Mouse (Mus musculus) adrenal gland, postnatal 4 days (tissue): ENCODE results near the gene Sf1. TPM values are rescaled to one million over a fixed set of nuclear protein-coding genes. Genes with fewer than 3 reads are reported as not detected.
A peak's percentile ranks its signal among the peaks of the same experiment; 100 is the strongest.

Experiments
- DNase-seq, 2 experiments: peaks; one replicate each; pipeline ENCODE4 v3.0.0; 2021 to 2022; ENCODE audit warnings: low spot score in 2 of 2, mixed read lengths in 2 of 2
- total RNA-seq, 2 experiments: library from RNA; stranded (reverse); gene quantifications; 2 replicates each; pipeline ENCODE4 v1.2.3; 2021

Gene Sf1
- total RNA-seq, 2 experiments from 2014 or later: 270 to 308 TPM

DNA sequence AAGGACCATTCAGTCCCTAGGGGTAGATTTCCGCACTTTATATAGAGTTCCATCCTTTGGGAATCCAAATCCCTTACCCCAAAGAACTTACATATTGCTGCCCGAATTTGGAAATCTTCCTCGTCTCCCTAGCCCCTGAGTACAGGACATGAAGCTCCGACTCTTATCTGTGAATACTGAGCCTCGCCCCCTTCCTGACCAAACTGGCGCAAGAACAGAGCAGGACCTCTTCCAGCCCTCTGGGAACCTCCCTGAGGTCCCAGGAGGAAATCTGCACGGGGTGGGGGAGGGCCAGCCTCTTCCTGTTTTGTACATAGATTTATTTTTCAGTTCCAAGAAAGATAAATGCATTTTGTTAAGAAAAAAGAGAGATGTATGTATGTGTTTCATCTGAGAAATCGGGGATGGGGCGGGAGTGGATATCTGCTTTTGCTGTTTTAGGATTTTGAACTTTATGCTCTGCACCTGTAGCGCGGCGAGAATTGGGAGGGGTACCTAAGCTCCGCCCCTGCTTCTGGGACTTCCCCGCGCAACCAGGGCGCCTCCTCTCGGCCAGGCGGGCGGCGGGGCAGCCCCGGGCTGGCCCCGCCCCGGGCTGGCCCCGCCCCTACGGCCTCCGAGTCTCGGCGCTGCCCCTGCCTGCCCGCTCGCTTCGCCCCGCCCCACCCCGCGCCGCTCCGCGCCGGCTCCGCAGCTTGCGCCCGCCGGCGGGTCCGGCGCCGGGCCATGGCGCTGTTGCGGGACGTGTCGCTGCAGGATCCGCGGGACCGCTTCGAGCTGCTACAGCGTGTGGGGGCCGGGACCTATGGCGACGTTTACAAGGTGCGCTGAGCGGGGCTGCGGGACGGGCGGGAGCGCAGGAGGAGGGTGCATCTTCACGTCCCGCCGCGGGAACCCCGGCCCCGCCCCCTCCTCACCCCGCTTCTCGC is 22.7 kb upstream of the Sf1 start, which contains the start of gene Map4k2:
Gene Map4k2, plus strand, starts transcription at position 612 of the 929 bp plus-strand sequence.
- DNase-seq: peak; percentile 77 to 79

GRCm38 (mm10) chr19:6341453-6342077 is 21.9 kb upstream of the Sf1 start:
- DNase-seq: no peak

GRCm38 (mm10) chr19:6342276-6342933 is 21.1 kb upstream of the Sf1 start:
- no peak for DNase-seq

DNA sequence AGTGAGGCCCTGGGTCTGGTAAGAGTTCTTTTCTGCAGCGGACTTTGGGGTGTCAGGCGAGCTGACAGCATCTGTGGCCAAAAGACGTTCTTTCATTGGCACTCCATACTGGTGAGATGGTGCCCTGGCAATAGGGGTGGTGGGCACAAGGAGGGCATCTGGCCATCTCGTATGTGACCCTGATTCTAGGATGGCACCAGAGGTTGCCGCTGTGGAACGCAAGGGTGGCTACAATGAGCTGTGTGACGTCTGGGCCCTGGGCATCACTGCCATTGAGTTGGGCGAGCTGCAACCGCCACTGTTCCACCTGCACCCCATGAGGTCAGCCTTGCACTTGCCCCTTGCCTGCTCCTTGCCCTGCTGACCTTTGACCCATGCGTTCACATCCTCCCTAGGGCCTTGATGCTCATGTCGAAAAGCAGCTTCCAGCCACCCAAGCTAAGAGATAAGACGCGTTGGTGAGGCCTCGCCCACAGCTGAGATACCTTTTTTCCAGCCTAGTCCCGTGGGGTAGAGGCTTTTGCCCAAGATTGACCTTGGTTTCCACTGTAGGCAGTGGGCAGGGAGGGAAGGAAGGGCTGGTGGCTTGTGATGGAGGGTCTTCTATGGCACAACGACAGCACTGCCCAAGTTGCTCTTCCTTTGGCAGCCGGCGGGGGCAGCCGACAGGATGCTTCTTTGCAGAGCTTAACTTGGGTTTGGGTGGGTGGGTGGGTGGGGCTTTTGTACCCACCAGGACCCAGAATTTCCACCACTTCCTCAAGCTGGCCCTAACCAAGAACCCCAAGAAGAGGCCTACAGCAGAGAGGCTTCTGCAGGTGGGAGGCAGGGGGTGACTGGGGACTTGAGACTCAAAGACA is 20.2 kb upstream of the Sf1 start:
- no peak for DNase-seq

DNA sequence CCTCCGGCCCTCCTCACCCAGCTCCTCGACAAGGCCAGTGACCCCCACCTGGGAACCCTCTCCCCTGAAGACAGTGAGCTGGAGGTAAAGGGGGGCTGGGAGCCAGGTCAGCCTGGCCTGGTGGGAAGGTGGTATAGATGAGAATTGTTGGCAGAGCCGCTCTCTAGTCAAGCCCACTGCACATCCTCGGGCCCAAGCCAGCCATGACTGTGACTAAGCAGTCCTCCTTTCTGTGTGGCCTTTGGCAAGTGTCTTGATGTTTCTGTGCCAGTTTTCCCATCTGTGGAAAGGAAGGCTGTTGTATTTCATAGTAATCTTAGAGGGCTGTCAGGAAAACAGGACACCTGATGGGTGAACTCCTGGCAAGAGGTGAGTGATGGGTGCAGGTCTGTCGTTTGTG is 19.5 kb upstream of the Sf1 start:
- no peak for DNase-seq

DNA sequence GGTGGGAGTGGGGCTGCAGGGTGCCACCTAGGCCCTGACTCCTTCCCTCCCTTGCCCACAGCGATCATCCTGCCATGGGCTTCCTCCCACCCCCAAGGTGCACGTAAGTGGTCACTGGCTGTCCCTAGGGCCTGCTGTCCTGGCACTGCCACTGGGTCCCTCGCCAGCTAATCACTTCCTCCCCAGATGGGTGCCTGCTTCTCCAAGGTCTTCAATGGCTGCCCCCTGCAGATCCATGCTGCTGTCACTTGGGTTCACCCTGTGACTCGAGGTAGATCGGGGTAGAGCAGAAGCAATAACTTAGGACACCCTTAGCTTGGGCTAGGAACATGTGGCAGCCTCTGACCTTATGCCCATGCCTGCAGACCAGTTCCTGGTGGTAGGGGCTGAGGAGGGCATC is 17.5 kb upstream of the Sf1 start:
- no peak for DNase-seq

GRCm38 (mm10) chr19:6346661-6347060 is 16.8 kb upstream of the Sf1 start:
- no peak for DNase-seq

DNA sequence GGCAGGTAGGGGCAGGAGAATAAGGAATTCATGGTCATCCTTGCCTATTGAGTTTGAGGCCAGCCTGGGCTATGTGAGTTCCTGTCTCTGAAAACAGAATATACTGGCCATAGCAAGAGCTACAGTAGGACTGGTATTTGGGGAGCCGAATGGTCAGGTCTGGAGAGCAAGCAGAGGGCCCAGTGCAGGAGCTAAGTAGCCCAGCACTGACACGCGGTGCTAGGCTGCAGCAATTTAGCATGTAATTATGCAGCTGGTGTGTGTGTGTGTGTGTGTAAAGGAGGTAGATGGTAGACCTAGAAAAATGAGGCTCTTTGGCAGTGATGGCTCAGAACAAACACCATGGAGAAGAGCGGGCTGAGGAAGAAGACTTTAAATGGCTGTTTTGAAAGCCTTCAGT is 15.9 kb upstream of the Sf1 start:
- no peak for DNase-seq

DNA sequence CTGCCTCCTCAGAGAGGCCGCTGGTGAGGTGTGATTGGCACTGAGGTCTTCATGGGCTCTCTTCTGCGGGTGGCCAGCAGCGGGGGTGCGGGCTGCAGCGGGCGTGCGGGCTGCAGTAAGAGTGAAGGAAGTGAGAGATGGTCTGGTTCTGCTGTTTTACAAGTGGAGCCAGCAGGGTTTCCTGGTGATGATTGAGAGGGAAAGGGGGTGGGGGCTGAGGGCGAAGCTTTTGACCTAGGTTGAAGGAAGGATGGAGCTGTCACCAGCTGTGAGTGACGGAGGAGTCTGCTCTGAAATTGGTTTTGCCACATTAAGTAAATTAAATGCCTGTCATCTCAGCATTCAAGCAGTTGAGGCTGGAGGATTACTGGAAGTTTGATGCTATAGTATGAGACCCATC is 14.8 kb upstream of the Sf1 start:
- no peak for DNase-seq

GRCm38 (mm10) chr19:6349215-6349983 is 14.1 kb upstream of the Sf1 start:
- no peak for DNase-seq

- DNase-seq: no peak
Measured at GRCm38 (mm10) chr19:6351431-6352106, 11.9 kb upstream of the Sf1 start.

DNA sequence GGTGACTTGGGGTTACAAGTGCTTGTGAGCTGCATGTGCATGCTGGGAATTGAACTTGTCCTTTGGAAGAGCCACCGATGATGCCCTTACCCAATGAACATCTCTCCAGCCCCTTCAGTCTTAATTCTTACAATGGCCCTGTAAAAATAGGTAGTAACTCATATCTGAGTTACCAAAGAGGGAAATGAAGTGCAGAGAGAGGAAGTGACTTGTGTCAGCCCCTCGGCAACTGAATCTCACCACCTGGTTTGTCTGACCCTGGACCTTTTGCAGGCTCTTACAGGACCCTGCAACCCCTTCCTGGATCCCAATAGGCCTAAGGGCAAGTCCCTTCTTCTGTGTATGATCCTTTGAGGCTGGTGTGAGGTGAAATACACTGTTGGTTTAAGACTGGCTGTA is 11.4 kb upstream of the Sf1 start:
- no peak for DNase-seq

DNA sequence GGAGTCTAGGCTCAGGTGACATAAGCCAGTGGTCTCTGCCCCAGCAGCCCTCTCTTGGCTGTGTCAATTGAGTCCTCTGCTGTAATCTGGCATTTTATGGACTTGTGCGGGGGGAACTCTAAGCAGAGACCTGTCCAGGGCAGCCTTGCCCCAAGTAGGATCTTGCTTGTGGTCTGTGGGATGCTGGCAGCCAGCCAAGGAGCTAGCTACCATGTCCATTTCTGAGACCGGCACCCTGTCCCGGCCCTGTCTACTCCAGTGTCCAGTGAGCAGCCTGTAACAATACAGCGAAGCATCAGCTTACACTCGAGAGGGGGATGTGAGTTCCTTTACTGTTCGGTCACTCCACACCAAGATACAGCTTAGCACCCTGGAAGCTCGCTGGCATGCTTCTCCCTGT is 9.5 kb upstream of the Sf1 start:
- DNase-seq: no peak

- DNase-seq: no peak
Measured at GRCm38 (mm10) chr19:6361291-6361690, 2.2 kb upstream of the Sf1 start.

DNA sequence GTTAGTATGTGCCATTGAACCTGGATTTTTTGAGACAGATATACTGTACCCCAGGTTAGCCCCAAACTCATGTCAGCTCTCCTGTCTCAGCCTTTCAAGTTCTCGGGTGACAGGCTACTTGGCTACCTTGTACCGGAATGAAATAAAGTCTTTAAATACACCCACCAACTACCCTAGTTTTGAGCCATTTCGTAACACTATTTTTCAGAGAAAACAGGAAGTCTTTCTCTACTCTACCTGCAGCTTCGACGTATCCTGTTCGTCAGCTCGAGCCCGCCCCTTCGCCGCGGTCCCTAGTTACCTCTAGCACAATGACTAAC is 439 bp upstream of the Sf1 start:
- DNase-seq: no peak

DNA sequence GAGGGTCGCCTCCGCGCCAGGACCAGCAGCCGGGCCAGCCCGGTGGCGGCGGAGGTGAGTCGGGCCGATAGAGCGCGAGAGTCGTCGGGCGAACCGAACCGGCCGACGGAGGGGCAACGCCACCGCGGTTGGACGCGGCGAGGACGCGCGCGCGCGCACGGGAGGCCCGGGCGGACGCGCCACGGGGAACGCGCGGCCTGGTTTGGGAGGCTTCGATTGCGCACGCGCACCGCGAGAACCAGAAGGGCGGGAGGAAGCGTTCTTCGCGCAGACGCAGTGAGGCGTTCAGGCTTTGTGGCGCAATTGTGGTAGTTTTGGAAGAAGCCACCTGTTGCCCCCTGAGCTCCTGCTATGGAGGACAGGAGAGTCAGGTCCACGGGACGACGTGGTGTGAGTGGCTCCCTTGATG is 831 bp downstream of the Sf1 start:
- peak; percentile 80 to 87 for DNase-seq

DNA sequence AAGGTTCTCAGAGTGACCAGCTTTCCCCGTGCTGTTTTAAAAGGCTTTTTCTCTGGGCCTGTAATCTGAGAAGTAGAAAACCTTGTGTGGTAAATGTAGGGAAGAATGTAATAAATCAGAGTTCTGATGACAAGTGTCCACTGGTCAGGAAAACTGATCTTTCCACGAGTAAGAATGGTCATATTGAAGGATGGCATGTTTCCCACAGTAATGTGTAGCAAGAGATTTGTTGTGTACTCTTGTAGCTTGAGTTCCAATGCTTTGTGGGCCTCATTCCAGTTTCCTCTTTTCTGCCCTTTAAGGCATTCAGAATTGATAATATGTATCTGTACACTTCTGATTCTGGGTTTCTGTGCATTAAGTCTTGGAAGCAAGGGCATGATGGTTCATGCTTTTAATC is 1.4 kb downstream of the Sf1 start:
- DNase-seq: no peak

DNA sequence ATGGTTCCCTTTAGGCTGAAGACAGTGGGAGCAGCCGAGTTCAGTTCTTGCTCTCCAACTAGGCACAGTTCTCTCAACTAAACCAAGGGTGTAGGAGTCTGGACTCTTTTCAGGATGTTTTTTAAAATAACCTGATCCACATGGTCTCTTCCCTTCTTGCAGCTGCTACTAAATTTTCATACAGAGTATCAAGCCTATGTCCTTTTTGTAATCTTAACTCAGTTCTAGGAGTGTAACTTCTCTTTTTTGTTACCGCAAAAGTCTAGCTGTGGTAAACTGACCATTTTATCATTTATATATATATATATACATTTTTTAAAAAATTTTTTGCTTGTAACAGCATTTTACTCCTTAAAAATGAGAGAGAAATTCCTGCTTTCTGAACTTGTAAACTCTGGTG is 6.7 kb downstream of the Sf1 start:
- no peak for DNase-seq

DNA sequence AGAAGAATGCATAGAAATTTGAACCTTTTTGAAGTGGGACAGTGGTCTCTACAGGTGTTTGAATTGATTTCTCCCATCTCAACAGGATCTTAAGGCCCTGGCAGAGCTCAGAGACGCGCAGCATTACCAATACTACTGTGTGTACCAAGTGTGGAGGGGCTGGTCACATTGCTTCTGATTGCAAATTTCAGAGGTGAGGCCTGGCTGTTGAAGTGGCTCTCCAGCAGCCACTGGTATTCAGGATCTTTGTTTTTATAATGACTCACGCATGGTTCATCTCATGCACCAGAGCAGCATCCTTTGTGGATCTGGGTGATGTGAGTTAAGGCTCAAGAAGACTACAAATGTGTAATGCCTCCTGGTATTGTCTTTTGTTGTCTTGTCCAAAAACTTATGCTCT is 8.9 kb downstream of the Sf1 start:
- no peak for DNase-seq
